Mouse (Mus musculus) midbrain, embryonic 16.5 days (tissue): ENCODE results near the gene Btnl4. TPM values are rescaled to one million over a fixed set of nuclear protein-coding genes. Genes with fewer than 3 reads are reported as not detected.

Experiments
- polyA plus RNA-seq: library from polyadenylated mRNA; unstranded; fragments of >200 nt; fragmentation: Nextera tagmentation; extraction: Ambion mirVana; gene quantifications from 2 replicates; pipeline ENCODE4 v1.2.1, GENCODE M21; 2015

The Btnl4 gene
- polyA plus RNA-seq, 1 experiment from 2014 or later = not detected

Other genes starting within 250 kb of the Btnl4 start
- gene H2-Ob, start 238.4 kb downstream of the Btnl4 start, polyA plus RNA-seq = 0.40 TPM in 1 of 2 replicates, not detected in the other
- gene H2-Ab1, start 219.6 kb downstream of the Btnl4 start, polyA plus RNA-seq = 1.1 TPM in 2 replicates
- 0.44 TPM in 1 of 2 replicates, not detected in the other for gene H2-Aa, start 189.5 kb downstream of the Btnl4 start, polyA plus RNA-seq
- 1.9 and 2.8 TPM in 2 replicates for gene H2-Eb1, start 171.5 kb downstream of the Btnl4 start, polyA plus RNA-seq
- gene H2-Eb2, start 151.7 kb downstream of the Btnl4 start, polyA plus RNA-seq = 0.09 and 0.29 TPM in 2 replicates
- 0.06 TPM in 1 of 2 replicates, not detected in the other for gene Btnl2, start 122.5 kb downstream of the Btnl4 start, polyA plus RNA-seq
- not detected in 2 replicates for gene Btnl1, start 100.2 kb downstream of the Btnl4 start, polyA plus RNA-seq
- 6.1 and 6.7 TPM in 2 replicates for gene BC051142, start 78.5 kb downstream of the Btnl4 start, polyA plus RNA-seq
- gene Btnl6, start 40.0 kb upstream of the Btnl4 start, polyA plus RNA-seq = not detected in 2 replicates
- 5.9 and 6.7 TPM in 2 replicates for gene Notch4, start 87.0 kb upstream of the Btnl4 start, polyA plus RNA-seq
- 3.9 and 4.3 TPM in 2 replicates for gene Gpsm3, start 112.5 kb upstream of the Btnl4 start, polyA plus RNA-seq
- 9.4 and 9.7 TPM in 2 replicates for gene Pbx2, start 113.9 kb upstream of the Btnl4 start, polyA plus RNA-seq
- gene Ager, start 120.5 kb upstream of the Btnl4 start, polyA plus RNA-seq = 0.95 and 1.1 TPM in 2 replicates
- 291 and 298 TPM in 2 replicates for gene Rnf5, start 126.4 kb upstream of the Btnl4 start, polyA plus RNA-seq
- gene Agpat1, start 126.9 kb upstream of the Btnl4 start, polyA plus RNA-seq = 118 TPM in 2 replicates
- gene Egfl8, start 138.7 kb upstream of the Btnl4 start, polyA plus RNA-seq = 6.1 and 6.3 TPM in 2 replicates
- gene Ppt2, start 151.2 kb upstream of the Btnl4 start, polyA plus RNA-seq = 19.9 and 21.0 TPM in 2 replicates
- gene Prrt1, start 152.2 kb upstream of the Btnl4 start, polyA plus RNA-seq = 10.3 and 11.5 TPM in 2 replicates
- 15.4 and 17.9 TPM in 2 replicates for gene Fkbpl, start 167.4 kb upstream of the Btnl4 start, polyA plus RNA-seq
- 119 and 123 TPM in 2 replicates for gene Atf6b, start 169.8 kb upstream of the Btnl4 start, polyA plus RNA-seq
- 0.14 and 0.15 TPM in 2 replicates for gene Tnxb, start 193.2 kb upstream of the Btnl4 start, polyA plus RNA-seq